Mouse (Mus musculus) v-Abl transformed pro-B cells (cell line): ENCODE measurements around the gene Sars2.

Experiments
- in situ Hi-C, 2 experiments: fragments of 400-800 bp; cut with MboI; formaldehyde crosslinking; loops; one replicate each; pipeline ENCODE4 v1.15.1; 2025; ENCODE audit not compliant: unreplicated experiment in 2 of 2

Sars2 gene

GRCm38 (mm10) chr7:28796562-28796975, 54.8 kb downstream of the Sars2 start:
- in situ Hi-C loops = loop anchor here (5.0 kb wide), 1 partner anchor 71 kb away; no protein-coding TSS in a partner anchor

GRCm38 (mm10) chr7:28799994-28800393, 58.2 kb downstream of the Sars2 start:
- in situ Hi-C loops = loop anchor here (5.0 to 25.0 kb wide), 3 partner anchors 67 to 1338 kb away; partner anchors contain the start of genes Gm26920 (in 1 of the 2), Sertad3 (in 1 of the 2), Zfp260 (in 1 of the 2) and Zfp566 (in 1 of the 2)

GRCm38 (mm10) chr7:28801451-28801850, 59.7 kb downstream of the Sars2 start:
- in situ Hi-C loops = loop anchor here in 1 of 2 experiments (25.0 kb wide), 2 partner anchors 1286 to 1339 kb away; partner anchors contain the start of genes Gm26920, Sertad3, Zfp260 and Zfp566

GRCm38 (mm10) chr7:28801901-28802670, 60.3 kb downstream of the Sars2 start:
- in situ Hi-C loops = loop anchor here in 1 of 2 experiments (25.0 kb wide), 2 partner anchors 1285 to 1340 kb away; partner anchors contain the start of genes Gm26920, Sertad3, Zfp260 and Zfp566

GRCm38 (mm10) chr7:28802846-28803588, 61.2 kb downstream of the Sars2 start:
- in situ Hi-C loops = loop anchor here in 1 of 2 experiments (25.0 kb wide), 2 partner anchors 1284 to 1341 kb away; partner anchors contain the start of genes Gm26920, Sertad3, Zfp260 and Zfp566
